Mouse (Mus musculus) 416B (cell line): ENCODE measurements at regions not wholly inside any gene's neighbourhood (a gene's known extent, or its start where the extent isn't known, plus 50 kb on each side); places are given as distances from the start of the nearest gene placed in this dataset.
"Not testable (repeated sequence)": the region's sequence is repeated elsewhere in the genome, so short reads cannot be mapped to it uniquely, and the experiment has no call there.

ENCODE experiments used
- DNase-seq: peaks from one replicate; pipeline ENCODE4 v3.0.0; 2011; ENCODE audit warnings: low read depth

DNA sequence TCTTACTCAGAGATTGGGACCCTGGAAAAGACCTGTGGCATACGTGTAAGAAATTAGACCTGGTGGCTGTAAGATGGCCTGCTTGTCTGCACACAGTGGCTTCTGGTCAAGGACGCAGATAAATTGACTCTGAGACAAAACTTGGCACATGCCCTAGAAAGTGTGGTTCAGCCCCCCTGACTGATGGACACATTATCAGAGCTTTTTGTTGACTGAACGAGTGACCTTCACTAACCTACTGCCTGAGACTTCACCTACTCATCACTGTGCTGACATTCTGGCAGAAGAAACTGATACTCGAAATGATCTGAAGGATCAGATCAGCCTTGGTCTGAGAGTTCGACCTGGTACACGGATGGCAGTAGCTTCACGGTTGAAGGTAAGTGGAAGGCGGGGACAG lies 330.9 kb upstream of the B430218F22Rik start:
- DNase-seq = not testable (repeated sequence)

DNA sequence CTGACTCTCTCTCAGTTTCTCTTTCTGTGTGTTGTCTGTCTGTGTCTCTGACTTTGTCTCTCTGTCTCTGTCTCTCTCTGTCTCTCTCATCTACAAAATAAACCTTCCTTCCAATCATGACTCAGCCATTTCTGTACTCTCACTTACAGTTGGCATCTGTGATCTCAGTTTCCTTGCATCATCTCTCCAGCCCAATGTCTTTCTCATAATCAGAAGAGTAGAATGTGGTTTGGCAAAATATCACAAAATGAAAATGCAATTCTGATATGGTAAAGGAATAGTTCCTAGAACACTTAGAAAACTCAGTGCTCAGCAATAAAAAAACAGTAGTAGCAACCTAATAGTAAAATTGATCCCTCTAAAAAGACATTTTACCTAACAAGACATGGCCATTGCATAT lies 320.9 kb upstream of the B430218F22Rik start:
- peak; percentile 8 for DNase-seq

DNA sequence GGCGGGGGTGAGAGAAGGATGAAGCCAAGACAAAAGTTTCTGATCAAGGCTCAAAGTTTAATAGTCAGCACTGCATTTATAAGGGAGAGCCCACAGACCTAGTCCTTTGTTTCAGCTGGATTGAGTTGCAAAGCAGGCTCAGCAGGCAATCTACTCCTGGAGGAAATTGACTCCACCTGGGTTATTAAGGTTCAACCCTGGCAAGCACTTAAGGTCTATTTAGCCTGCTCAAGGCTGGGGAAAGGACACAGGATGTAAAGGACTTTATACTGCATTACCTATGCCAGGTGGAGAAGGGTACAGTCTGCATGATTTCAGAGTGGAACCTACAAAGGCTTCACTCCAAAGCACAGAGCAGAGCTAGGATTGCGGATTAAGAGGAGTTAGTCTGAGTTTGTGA lies 318.4 kb upstream of the B430218F22Rik start:
- no peak for DNase-seq

DNA sequence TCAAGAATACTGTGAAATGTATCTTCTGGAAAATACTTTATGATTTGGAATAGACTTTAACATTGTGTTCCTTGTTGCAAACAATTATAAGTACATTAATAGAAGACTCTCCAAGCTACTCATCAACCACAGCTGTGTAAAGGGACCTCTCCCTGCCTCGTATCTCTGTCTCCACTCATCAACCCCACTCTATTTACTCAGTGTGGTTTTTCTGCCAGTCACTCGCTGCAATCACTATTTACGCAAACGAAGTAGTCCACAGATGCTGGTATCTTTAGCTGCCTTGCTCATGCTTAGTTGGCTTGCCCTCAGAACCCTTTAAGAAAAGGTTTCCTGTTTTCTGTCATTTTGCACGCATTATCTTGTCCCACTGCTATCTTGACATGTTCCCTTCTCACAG lies 300.1 kb upstream of the B430218F22Rik start:
- DNase-seq = no peak

DNA sequence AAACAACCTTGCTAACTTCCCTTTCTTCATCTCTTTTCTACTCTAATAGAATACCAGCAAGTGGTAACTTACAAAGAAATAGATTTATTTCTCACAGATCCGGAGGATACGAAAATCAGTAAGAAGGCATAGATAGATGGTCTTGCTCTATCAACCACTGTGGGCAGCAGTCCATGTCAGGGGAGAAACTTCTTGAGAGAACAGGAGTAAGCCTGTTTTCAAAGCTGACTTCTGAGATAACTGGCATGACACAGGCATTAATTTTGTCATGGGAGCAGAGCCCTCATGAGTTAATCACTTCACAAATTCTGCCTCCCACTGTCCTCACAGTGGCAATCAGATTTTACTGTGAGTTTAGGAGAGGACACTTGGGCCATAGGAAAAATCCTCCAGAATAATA lies 299.5 kb upstream of the B430218F22Rik start:
- DNase-seq = no peak

DNA sequence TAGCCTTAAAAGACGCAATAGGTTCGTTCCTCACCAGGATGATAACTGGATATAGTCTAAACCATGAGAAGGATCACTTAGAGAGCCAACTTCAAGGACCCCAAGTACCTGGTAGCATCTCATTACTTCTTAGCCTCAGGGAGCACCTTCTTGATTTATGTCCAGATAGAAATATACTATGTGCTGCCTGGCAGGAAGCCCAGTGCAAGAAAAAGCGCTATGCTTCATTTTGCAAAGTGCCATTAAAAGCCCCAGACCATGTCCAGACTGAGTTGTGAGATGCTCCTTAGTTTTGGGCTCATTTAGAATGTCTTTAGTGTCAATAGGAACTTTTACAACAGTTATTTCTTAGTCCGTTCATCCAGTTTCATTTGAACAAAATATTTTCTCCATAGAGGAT lies 298.3 kb upstream of the B430218F22Rik start:
- no peak for DNase-seq

DNA sequence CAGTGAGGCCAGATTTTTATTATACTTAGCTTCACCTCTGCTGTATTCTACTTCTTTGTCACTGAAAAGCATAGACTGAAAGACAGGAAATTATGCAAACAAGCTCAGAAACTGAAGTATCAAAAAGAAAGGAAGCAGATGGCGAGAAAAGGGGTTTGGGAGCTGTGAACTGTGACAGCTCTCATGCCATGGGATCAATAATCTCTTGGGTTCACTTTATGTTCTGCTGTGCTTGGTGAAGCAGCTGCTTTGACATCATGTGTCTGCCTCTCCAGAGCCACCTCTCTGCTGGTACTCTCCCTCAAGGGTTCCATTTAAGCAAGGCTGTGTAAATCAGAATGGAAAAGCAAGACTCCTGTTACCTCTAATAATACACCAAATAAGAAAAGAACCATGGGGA lies 291.3 kb upstream of the B430218F22Rik start:
- DNase-seq = no peak
